Mouse (Mus musculus): Measurements from ENCODE around the gene Odf3b. TPM values are rescaled to one million over a fixed set of nuclear protein-coding genes. Genes with fewer than 3 reads are reported as not detected.

The Odf3b gene
- polyA plus RNA-seq, 1 experiment from 2014 or later = 0.51 TPM

DNA sequence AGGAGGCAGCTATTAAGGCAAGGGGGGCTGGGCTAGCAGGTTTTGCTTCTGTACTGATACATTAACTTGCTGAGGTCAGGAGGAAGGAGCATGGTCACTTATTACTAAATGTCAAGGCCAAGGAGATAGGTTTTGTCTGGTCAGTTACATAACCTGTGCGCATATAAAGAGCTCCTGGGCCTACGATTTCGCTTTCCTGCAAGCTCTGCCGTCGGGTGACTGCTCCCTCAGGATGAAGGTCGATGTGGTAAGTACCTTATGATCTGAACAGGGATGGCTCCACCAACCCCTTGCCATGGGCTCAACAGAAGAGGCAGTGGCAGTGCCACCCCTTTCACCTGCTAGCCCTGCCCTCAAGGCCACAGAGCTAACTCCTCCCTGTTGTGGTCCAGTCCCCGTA, 44.8 kb downstream of the Odf3b start, which contains the start of gene Miox:
TSS of gene Miox (plus strand) at position 128 of the 400 bp plus-strand sequence.
- H3K27me3 ChIP-seq = no peaks in the 10 kb centered on the region
- no peak for ATAC-seq (ENCODE audit: insufficient number of reproducible peaks, insufficient read depth, low FRiP score, low TSS enrichment)
- no peak within 1 kb of the TSS for H3K4me3 ChIP-seq
- H3K27ac ChIP-seq = no peak within 1 kb of the TSS
- H3K36me3 ChIP-seq = no peaks in the 10 kb centered on the region
- H3K4me1 ChIP-seq = no peaks in the 10 kb centered on the region
- 84% methylated on average over 7 of the region's 7 CpGs for WGBS
- no peak within 1 kb of the TSS for H3K4me2 ChIP-seq (replicated peaks)
- H3K9ac ChIP-seq = no peak within 1 kb of the TSS
- H3K9me3 ChIP-seq = no peaks in the 10 kb centered on the region

Other genes with a start within 250 kb of the Odf3b start
- gene Mapk12, start 238.6 kb downstream of the Odf3b start, polyA plus RNA-seq (2016; fragmentation: Nextera tagmentation; extraction: Ambion mirVana) = 7.5 and 7.6 TPM in 2 replicates
- 14.0 and 16.4 TPM in 2 replicates for gene Mapk11, start 229.7 kb downstream of the Odf3b start, polyA plus RNA-seq (2016; fragmentation: Nextera tagmentation; extraction: Ambion mirVana)
- 169 and 182 TPM in 2 replicates for gene Plxnb2, start 198.5 kb downstream of the Odf3b start, polyA plus RNA-seq (2016; fragmentation: Nextera tagmentation; extraction: Ambion mirVana)
- 30.2 and 30.3 TPM in 2 replicates for gene Dennd6b, start 182.8 kb downstream of the Odf3b start, polyA plus RNA-seq (2016; fragmentation: Nextera tagmentation; extraction: Ambion mirVana)
- gene Ppp6r2, start 167.7 kb downstream of the Odf3b start, polyA plus RNA-seq (2016; fragmentation: Nextera tagmentation; extraction: Ambion mirVana) = 38.9 and 41.9 TPM in 2 replicates
- gene Sbf1, start 64.0 kb downstream of the Odf3b start, polyA plus RNA-seq (2016; fragmentation: Nextera tagmentation; extraction: Ambion mirVana) = 60.9 and 61.6 TPM in 2 replicates
- 0.18 TPM in 1 of 2 replicates, not detected in the other for gene Adm2, start 56.6 kb downstream of the Odf3b start, polyA plus RNA-seq (2016; fragmentation: Nextera tagmentation; extraction: Ambion mirVana)
- gene Miox, start 44.9 kb downstream of the Odf3b start, polyA plus RNA-seq (2016; fragmentation: Nextera tagmentation; extraction: Ambion mirVana) = not detected in 2 replicates
- 54.5 and 58.8 TPM in 2 replicates for gene Lmf2, start 23.6 kb downstream of the Odf3b start, polyA plus RNA-seq (2016; fragmentation: Nextera tagmentation; extraction: Ambion mirVana)
- 171 and 177 TPM in 2 replicates for gene Ncaph2, start 23.6 kb downstream of the Odf3b start, polyA plus RNA-seq (2016; fragmentation: Nextera tagmentation; extraction: Ambion mirVana)
- gene Sco2, start 5.4 kb downstream of the Odf3b start, polyA plus RNA-seq (2016; fragmentation: Nextera tagmentation; extraction: Ambion mirVana) = 5.5 and 6.2 TPM in 2 replicates
- 1.2 and 1.5 TPM in 2 replicates for gene Tymp, start 2.2 kb downstream of the Odf3b start, polyA plus RNA-seq (2016; fragmentation: Nextera tagmentation; extraction: Ambion mirVana)
- gene Klhdc7b, start 5.6 kb upstream of the Odf3b start, polyA plus RNA-seq (2016; fragmentation: Nextera tagmentation; extraction: Ambion mirVana) = 0.11 TPM in 1 of 2 replicates, not detected in the other
- not detected in 2 replicates for gene Syce3, start 31.2 kb upstream of the Odf3b start, polyA plus RNA-seq (2016; fragmentation: Nextera tagmentation; extraction: Ambion mirVana)
- 0.39 and 0.58 TPM in 2 replicates for gene Cpt1b, start 46.6 kb upstream of the Odf3b start, polyA plus RNA-seq (2016; fragmentation: Nextera tagmentation; extraction: Ambion mirVana)
- 3.5 and 4.7 TPM in 2 replicates for gene C730034F03Rik, start 50.3 kb upstream of the Odf3b start, polyA plus RNA-seq (2016; fragmentation: Nextera tagmentation; extraction: Ambion mirVana)
- 0.22 TPM in 1 of 2 replicates, not detected in the other for gene Gm44502, start 50.4 kb upstream of the Odf3b start, polyA plus RNA-seq (2016; fragmentation: Nextera tagmentation; extraction: Ambion mirVana)
- gene Chkb, start 50.6 kb upstream of the Odf3b start, polyA plus RNA-seq (2016; fragmentation: Nextera tagmentation; extraction: Ambion mirVana) = 60.2 and 68.7 TPM in 2 replicates
- 8.2 and 10.0 TPM in 2 replicates for gene Mapk8ip2, start 74.6 kb upstream of the Odf3b start, polyA plus RNA-seq (2016; fragmentation: Nextera tagmentation; extraction: Ambion mirVana)
- 18.0 and 18.2 TPM in 2 replicates for gene Arsa, start 98.1 kb upstream of the Odf3b start, polyA plus RNA-seq (2016; fragmentation: Nextera tagmentation; extraction: Ambion mirVana)
- 3.0 and 4.7 TPM in 2 replicates for gene Shank3, start 120.3 kb upstream of the Odf3b start, polyA plus RNA-seq (2016; fragmentation: Nextera tagmentation; extraction: Ambion mirVana)
- gene Acr, start 189.0 kb upstream of the Odf3b start, polyA plus RNA-seq (2016; fragmentation: Nextera tagmentation; extraction: Ambion mirVana) = 0.23 and 0.41 TPM in 2 replicates
- 51.4 and 52.0 TPM in 2 replicates for gene Rabl2, start 212.6 kb upstream of the Odf3b start, polyA plus RNA-seq (2016; fragmentation: Nextera tagmentation; extraction: Ambion mirVana)